Mouse (Mus musculus) layer of hippocampus, adult 9-10 months (tissue): ENCODE measurements around the gene AC170998.1.
"Not testable (repeated sequence)": the region's sequence is repeated elsewhere in the genome, so short reads cannot be mapped to it uniquely, and the experiment has no call there.

Source experiments
- DNase-seq: peaks from one replicate; pipeline ENCODE4 v3.0.0; 2022; ENCODE audit warnings: low spot score

The AC170998.1 gene

GRCm38 (mm10) chr17:28760736-28761312 is 34.9 kb downstream of the AC170998.1 start:
- no peak for DNase-seq

DNA sequence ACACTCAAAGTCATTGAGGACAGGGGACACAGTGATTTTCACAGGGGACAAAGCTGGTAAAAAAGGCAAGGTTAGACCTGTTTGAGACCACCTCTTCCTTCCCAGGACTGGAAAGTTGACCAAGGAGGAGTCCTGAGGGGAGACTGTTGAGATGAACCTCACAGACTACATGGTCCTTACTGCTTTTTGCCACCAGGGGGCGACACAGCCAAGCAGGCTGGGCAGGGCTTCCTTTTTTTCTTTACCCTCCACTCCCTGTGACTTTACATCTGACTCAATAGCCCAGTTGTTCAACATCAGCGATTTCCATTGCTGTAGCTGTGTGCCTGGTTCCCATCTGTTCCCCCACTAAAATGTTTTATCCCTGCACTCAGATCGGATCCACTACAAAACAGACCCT is 36.0 kb downstream of the AC170998.1 start:
- DNase-seq = no peak

DNA sequence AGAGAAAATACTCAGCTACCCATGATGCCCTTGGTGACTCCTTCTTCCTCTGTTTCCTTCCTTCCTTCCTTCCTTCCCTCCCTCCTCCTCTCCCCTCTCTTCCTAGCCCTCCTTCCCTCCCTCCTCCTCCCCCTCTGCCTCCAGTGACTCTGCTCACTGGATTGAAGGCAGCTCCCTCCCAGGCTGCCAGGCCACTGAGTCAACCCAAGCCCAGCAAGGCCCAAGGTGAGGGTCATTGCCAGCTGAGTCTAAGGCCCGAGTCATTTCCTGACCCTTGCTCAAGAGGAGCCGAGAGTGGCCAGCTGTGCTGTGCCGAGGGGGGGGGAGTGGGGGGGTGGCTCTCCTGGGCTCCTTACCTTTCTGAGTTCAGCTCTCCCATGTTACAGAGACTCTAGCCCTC is 40.3 kb downstream of the AC170998.1 start:
- DNase-seq = no peak

- DNase-seq = no peak
Measured at GRCm38 (mm10) chr17:28766781-28767515, 41.1 kb downstream of the AC170998.1 start.

GRCm38 (mm10) chr17:28769121-28769874 is 43.4 kb downstream of the AC170998.1 start, which contains the start of gene Mapk13:
TSS of gene Mapk13 (plus strand) at chr17:28769297.
- no peak for DNase-seq

DNA sequence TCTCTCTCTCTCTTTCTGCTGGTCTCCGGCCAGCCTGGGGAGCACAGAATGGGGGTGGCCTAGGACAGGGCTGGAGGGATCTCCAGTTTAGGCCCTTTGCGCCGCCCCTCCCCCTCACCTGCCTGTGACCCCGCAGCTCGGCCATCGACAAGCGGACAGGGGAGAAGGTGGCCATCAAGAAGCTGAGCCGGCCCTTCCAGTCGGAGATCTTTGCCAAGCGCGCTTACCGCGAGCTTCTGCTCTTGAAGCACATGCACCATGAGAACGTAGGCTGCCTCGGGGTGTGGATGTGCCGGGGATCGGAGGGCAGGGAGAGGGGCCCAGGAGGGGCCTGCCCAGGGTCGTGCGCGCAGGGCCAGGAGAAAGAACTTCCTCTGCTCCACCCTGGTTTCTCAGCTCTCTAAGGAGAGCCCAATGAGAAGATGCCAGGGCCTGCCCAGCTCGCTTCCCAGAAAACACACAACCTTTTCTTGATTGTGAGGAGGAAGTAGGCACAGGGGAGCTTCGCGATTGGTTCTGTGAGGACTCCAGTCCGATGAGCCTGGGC is 44.1 kb downstream of the AC170998.1 start:
- DNase-seq = no peak

GRCm38 (mm10) chr17:28771289-28771688 is 45.4 kb downstream of the AC170998.1 start:
- DNase-seq = no peak

- DNase-seq = not testable (repeated sequence)
Measured at GRCm38 (mm10) chr17:28774303-28774702, 48.4 kb downstream of the AC170998.1 start.

DNA sequence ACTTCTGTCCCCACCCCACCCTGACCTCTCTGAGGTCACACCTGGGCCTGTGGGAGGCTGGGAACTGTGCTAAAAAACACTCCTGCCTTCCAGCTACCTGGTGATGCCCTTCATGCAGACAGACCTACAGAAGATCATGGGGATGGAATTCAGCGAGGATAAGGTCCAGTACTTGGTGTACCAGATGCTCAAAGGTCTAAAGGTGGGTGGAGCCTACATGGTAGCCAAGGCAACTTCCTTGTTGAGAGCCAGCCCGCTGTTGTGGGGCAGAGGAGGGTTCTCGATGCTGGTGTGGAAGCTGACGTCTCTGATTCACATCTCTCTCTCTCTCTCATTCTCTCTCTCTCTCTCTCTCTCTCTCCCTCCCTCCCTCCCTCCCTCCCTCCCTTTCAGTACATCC is 49.3 kb downstream of the AC170998.1 start:
- no peak for DNase-seq
